Mouse (Mus musculus): ENCODE data around the gene Ddx46.

DNA sequence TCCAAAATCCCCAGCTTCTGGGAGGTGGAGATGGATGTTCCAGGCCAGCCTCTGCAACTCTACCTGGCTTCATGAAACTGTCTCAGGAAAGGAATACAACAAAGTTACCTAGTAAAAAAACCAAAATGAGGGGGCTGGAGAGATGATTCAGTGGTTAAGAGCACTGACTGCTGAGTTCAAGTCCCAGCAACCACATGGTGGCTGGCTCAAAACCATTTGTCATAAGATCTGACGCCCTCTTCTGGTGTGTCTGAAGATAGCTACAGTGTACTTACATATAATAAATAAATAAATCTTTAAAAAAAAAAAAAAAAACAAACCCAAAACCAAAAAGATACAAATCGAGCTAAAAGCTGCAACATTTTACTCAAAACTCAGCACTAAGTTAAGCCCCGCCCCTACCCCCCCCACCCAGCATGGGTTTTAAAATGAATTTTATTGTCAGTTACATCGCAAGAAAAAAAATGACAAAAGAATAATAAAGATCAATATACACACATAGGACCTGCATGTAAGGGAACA, 91.8 kb downstream of the Ddx46 start:
- TF ChIP-seq CTCF (IDR thresholded peaks at IDR 0.05; ENCODE audit: low read depth, low read length) (no peak), POLR2A (IDR thresholded peaks at IDR 0.05; ENCODE audit: borderline replicate concordance, low read depth, low read length) (no peak)

All from bone marrow macrophage, adult 2 months (primary cell).